Mouse (Mus musculus) hindbrain, embryonic 11.5 days (tissue): ENCODE data around the gene Pold3. TPM values are rescaled to one million over a fixed set of nuclear protein-coding genes. Genes with fewer than 3 reads are reported as not detected.
"Not testable (repeated sequence)": the region's sequence is repeated elsewhere in the genome, so short reads cannot be mapped to it uniquely, and the experiment has no call there.

Experiments used
- ATAC-seq: fragments of 200-750 bp; cut with Nextera tagmentation; 2 replicates; pipeline ENCODE4 v1.8.0; 2017; ENCODE audit warnings: mild to moderate bottlenecking, moderate TSS enrichment, moderate library complexity; ENCODE audit not compliant: low FRiP score
- DNase-seq: peaks from one replicate; pipeline ENCODE4 v3.0.0-alpha.2; 2015; ENCODE audit warnings: low spot score
- H3K27ac ChIP-seq: fragments of 300-500 bp; sonication (generic); 2 replicates; pipeline ENCODE4 v1.5.1; 2014; ENCODE audit warnings: mild to moderate bottlenecking, low read depth, low read length
- H3K27me3 ChIP-seq: fragments of 300-500 bp; sonication (generic); 2 replicates; pipeline ENCODE4 v1.6.1; 2014; ENCODE audit warnings: mild to moderate bottlenecking, low read length, moderate library complexity, mixed read lengths; ENCODE audit not compliant: control insufficient read depth, insufficient read depth
- H3K36me3 ChIP-seq: fragments of 300-500 bp; sonication (generic); 2 replicates; pipeline ENCODE4 v1.6.1; 2014; ENCODE audit warnings: mild to moderate bottlenecking, low read length, moderate library complexity, mixed read lengths; ENCODE audit not compliant: control insufficient read depth, insufficient read depth
- H3K4me1 ChIP-seq: fragments of 300-500 bp; sonication (generic); replicated peaks from 2 replicates; pipeline ENCODE4 v1.6.1; 2014; ENCODE audit warnings: low read length, mixed read lengths; ENCODE audit not compliant: control insufficient read depth, insufficient read depth
- H3K4me2 ChIP-seq: fragments of 300-500 bp; sonication (generic); replicated peaks from 2 replicates; pipeline ENCODE4 v1.6.1; 2014; ENCODE audit warnings: mild to moderate bottlenecking, low read depth, low read length
- H3K4me3 ChIP-seq: fragments of 300-500 bp; sonication (generic); 2 replicates; pipeline ENCODE4 v1.5.1; 2014; ENCODE audit warnings: low read depth, low read length
- H3K9ac ChIP-seq: fragments of 300-500 bp; sonication (generic); 2 replicates; pipeline ENCODE4 v1.6.1; 2014; ENCODE audit warnings: low read depth, low read length
- H3K9me3 ChIP-seq: fragments of 300-500 bp; sonication (generic); 2 replicates; pipeline ENCODE4 v1.6.1; 2016; ENCODE audit warnings: low read length; ENCODE audit not compliant: control insufficient read depth
- WGBS: fragments of 180-500 bp; shearing (Covaris S2); extraction: QIAGEN DNeasy Blood & Tissue Kit; methylation state at CpG from one replicate; pipeline ENCODE4 v1.1.7; 2014; 5-methylcytosine and 5-hydroxymethylcytosine counted together
- polyA plus RNA-seq: library from polyadenylated mRNA; unstranded; fragments of >200 nt; fragmentation: Nextera tagmentation; extraction: Ambion mirVana; gene quantifications from 2 replicates; pipeline ENCODE4 v1.2.1, GENCODE M21; 2014

Gene Pold3
- polyA plus RNA-seq, 1 experiment from 2014 or later: 88.9 TPM

DNA sequence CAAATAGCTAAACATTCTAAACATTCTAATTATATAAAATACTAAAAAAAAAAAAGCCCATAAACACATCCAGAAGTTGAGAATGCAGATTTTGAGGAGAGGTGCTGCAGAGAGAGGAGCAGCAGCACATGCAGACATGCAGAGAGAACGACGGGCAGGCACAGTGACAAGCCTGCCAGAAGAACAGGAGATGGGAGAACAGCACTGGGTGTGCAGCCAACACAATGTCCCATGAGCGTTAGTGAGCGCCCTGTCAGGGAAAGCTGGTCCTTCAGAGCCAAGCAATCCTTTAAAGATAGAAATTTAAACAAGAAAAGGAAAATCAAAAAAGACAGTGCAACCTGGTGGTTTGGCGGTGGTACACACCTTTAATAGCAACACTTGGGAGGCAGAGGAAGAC is 34.5 kb downstream of the Pold3 start:
- WGBS: 94% methylated on average over 5 of the region's 5 CpGs
- Histone ChIP-seq H3K9ac (no peak overlapping the region), H3K9me3 (peaks cover 4% of the 10 kb centered on the region; the same call in 1 of the 2 replicates), H3K4me1 (no peaks in the 10 kb centered on the region), H3K27me3 (no peaks in the 10 kb centered on the region), H3K4me3 (no peak overlapping the region), H3K36me3 (peaks cover 17% of the 10 kb centered on the region), H3K4me2 (no peak overlapping the region), H3K27ac (no peak overlapping the region)
- DNase-seq (no peak), ATAC-seq (no peak)

DNA sequence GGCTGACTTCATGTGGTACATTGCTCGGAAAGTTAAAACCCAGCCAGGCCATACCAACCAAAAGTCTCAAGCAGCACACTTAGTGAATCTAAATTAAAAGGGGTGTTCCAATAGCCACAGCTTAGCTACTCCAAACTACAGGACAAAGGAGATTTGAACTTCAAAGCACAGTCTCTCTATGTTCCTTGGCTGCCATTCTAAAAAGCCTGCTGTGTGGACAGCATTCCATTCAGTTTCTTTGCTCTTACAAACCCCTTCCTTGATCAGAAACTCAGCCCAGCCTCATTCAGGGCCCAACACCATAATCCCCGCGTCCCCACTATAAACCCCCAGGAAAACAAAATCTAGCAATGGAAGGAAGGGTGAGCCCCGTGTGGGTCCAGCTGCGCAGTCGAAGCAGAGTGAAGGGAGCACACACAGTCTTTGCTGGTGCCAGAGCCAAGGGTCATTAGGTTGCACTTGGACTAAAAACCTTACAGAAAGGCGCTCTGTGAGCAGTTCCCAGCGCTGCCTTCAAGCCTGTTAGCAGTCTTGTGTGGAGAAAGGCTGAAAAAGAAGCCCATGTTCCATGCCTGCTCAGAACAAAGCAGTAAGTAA is 35.1 kb downstream of the Pold3 start:
- Histone ChIP-seq H3K4me1 (no peaks in the 10 kb centered on the region), H3K4me3 (no peak overlapping the region), H3K9ac (no peak overlapping the region), H3K9me3 (peaks cover 4% of the 10 kb centered on the region; the same call in 1 of the 2 replicates), H3K27ac (no peak overlapping the region), H3K36me3 (peaks cover 17% of the 10 kb centered on the region), H3K27me3 (no peaks in the 10 kb centered on the region), H3K4me2 (no peak overlapping the region)
- 92% methylated on average over 8 of the region's 8 CpGs for WGBS
- DNase-seq (no peak), ATAC-seq (no peak)

DNA sequence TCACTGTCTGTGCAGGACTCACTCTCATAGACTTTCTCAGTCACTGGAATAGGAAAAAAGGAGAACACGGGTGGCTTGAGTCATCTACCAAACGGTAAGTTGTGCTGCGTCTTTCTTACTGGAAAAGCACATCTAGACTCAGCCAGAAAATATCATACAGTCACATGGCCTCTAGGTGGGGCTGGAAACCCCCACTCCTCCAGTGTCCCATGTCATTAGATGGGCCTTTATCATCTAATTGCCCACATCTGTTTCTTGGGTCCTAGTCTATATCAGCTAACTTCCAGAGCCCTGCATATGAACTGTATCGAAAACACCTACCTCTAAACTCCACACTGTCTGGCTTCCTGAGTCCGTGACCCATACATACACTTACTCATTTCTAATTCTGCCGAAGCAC is 37.6 kb downstream of the Pold3 start:
- Histone ChIP-seq H3K27me3 (no peaks in the 10 kb centered on the region), H3K4me1 (no peaks in the 10 kb centered on the region), H3K27ac (no peak overlapping the region), H3K9ac (no peak overlapping the region), H3K36me3 (peaks cover 9% of the 10 kb centered on the region; the same call in 1 of the 2 replicates), H3K9me3 (no peaks in the 10 kb centered on the region), H3K4me2 (no peak overlapping the region), H3K4me3 (no peak overlapping the region)
- ATAC-seq: no peak
- 92% methylated on average over 6 of the region's 6 CpGs for WGBS
- no peak for DNase-seq

DNA sequence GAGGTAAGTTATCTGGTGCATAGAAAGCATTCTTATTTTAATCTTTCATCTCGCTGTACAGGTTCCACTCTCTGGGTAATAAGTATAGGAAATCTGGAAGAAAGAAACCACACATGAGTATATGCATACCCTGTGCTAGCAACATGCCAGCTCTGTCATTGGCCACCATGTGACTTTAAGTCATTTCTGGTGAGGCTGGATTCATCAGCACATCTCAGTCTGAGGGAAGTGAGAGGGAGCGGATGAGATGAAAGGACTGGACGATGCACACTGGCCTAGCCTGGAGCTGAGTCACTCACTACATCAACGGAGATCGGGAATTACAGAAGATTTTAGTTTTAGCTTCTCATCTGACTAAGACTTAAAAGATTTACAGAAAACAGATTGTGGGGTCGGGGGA is 38.5 kb downstream of the Pold3 start:
- Histone ChIP-seq H3K4me1 (no peaks in the 10 kb centered on the region), H3K9ac (no peak overlapping the region), H3K27ac (no peak overlapping the region), H3K27me3 (no peaks in the 10 kb centered on the region), H3K4me2 (no peak overlapping the region), H3K9me3 (no peaks in the 10 kb centered on the region), H3K36me3 (peaks cover 8% of the 10 kb centered on the region; the same call in 1 of the 2 replicates), H3K4me3 (no peak overlapping the region)
- ATAC-seq: no peak
- 95% methylated on average over 6 of the region's 6 CpGs for WGBS
- DNase-seq: no peak

DNA sequence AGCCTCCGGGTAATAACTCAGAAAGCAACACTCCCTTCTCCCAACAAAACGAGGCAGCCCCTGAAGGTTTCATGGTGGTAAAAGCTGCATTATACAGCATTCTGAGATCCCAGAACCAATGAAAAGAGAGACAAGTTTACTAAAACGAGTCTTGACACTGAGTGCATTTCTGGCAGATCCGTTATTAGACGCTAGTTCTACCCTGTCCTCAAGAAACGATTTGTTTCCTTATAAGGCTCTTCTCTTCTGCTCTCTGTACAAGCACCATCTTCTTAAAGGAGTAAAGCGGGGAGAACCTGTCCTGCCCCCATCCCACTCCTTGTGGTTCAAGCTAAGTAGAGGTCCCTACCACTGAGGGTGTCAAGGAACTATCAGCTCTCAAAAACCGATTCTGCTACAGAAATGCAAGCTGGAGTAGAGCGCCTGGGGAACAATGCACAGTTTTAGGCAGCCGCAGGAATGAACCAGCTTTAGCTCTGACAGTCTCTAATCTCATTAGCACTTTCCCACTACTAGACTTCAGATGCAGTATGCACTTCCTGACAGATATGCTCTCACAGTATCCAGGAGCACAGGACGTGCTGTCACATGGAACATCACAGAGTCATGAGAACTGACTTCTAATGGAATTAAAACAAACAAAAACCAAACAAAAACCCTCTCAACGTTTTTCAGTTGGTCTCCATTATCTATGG is 41.1 kb downstream of the Pold3 start:
- Histone ChIP-seq H3K4me3 (no peak overlapping the region), H3K9ac (no peak overlapping the region), H3K4me1 (no peaks in the 10 kb centered on the region), H3K4me2 (no peak overlapping the region), H3K36me3 (peaks cover 3% of the 10 kb centered on the region; the same call in 1 of the 2 replicates), H3K27me3 (no peaks in the 10 kb centered on the region), H3K27ac (no peak overlapping the region), H3K9me3 (no peaks in the 10 kb centered on the region)
- DNase-seq (no peak), ATAC-seq (no peak)
- WGBS: 86% methylated on average over 12 of the region's 12 CpGs

DNA sequence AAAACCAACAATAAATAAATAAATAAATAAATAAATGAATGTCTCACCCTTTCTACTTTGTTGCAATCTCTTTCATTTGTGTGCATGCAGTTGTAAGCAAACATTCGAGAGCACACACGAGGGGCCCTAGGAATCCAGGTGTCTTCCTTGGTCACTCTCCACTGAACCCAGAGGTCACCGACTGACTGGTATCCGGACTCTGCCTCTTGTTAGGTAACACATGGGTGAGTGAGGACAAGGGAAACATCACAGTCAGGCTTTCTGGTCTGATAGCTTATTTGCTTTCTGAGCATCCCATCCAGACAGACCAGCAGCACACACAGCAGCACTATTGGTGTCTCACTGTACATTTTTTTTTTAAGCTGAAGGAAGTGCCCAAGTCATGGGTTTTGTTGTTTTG is 44.3 kb downstream of the Pold3 start:
- Histone ChIP-seq H3K27ac (no peak overlapping the region), H3K4me2 (no peak overlapping the region), H3K9ac (no peak overlapping the region), H3K27me3 (no peaks in the 10 kb centered on the region), H3K4me1 (no peaks in the 10 kb centered on the region), H3K4me3 (no peak overlapping the region), H3K36me3 (no peaks in the 10 kb centered on the region), H3K9me3 (no peaks in the 10 kb centered on the region)
- no peak for DNase-seq
- WGBS: 88% methylated on average over 4 of the region's 4 CpGs
- ATAC-seq: no peak

DNA sequence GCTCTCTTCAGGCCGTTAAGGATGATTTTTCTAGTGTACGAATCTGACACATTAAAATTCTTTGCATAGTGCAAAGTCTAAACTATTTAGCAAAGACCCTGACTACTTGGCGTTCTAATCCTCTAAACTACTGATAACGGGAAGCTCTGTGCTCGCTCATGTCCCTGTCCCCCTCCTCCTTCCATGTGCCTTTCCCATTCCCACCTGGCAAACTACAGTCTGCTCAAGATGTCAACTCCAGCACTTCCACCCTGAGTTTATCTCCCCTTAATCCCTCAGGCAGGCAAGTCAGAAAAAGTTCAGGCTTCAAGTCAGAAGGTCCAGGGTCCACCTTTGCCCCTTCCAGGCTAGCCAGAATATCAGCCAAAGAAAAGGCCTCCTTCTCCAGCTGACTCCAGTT is 45.1 kb downstream of the Pold3 start:
- Histone ChIP-seq H3K4me1 (no peaks in the 10 kb centered on the region), H3K36me3 (no peaks in the 10 kb centered on the region), H3K27me3 (no peaks in the 10 kb centered on the region), H3K9ac (no peak overlapping the region), H3K27ac (no peak overlapping the region), H3K4me2 (no peak overlapping the region), H3K9me3 (no peaks in the 10 kb centered on the region), H3K4me3 (no peak overlapping the region)
- DNase-seq: no peak
- WGBS: 88% methylated on average over 5 of the region's 5 CpGs
- ATAC-seq: no peak

DNA sequence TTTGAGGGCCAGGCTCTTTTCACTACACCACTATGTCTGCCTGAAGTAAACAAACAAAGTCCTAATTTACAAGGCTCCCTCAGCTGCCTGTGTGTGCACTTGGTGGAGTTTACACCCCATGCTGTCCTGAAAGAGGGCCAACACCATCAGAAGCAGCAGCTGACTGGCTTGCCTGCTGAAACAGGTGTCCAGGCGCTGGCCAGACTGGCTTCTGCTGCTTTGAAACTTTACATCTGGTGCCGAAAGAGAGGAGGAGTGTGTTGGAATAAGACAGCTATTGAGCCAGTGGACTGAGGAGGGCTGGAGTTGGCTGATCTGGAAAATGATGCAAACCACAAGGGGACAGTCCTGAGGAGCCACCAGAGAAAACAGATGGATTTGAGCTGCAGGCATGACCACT is 47.4 kb downstream of the Pold3 start:
- no peaks in the 10 kb centered on the region for H3K9me3 ChIP-seq
- H3K27me3 ChIP-seq: no peaks in the 10 kb centered on the region
- no peak overlapping the region for H3K27ac ChIP-seq
- H3K4me1 ChIP-seq: no peaks in the 10 kb centered on the region
- WGBS: 88% methylated on average over 2 of the region's 2 CpGs
- no peak overlapping the region for H3K4me2 ChIP-seq
- no peak overlapping the region for H3K9ac ChIP-seq
- DNase-seq: no peak
- ATAC-seq: no peak
- H3K4me3 ChIP-seq: no peak overlapping the region
- no peaks in the 10 kb centered on the region for H3K36me3 ChIP-seq

DNA sequence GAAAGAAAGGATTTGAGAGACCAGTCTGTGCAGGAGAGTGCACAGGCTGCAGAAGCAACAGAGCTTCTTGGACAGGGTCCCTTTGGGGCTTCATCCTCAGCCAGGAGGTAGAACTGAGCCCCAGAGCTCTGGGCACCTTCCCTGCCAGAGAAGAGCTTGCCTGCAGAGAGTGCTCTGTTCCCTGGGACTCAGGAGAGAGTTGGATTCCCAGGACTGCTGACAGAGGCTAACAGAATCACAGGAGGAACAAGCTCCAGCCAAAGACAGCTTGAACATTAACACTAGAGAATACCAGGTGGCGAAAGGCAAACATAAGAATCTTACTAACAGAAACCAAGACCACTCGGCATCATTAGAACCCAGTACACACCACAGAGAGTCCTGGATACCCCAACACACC is 68.4 kb downstream of the Pold3 start:
- WGBS: 86% methylated on average over 2 of the region's 2 CpGs
- not testable (repeated sequence) for H3K4me1 ChIP-seq, H3K4me2 ChIP-seq

More for the DNA sequence above, 68.4 kb downstream of the Pold3 start:
- H3K9ac ChIP-seq, DNase-seq, ATAC-seq, H3K27ac ChIP-seq, H3K4me3 ChIP-seq, H3K27me3 ChIP-seq, H3K9me3 ChIP-seq, H3K36me3 ChIP-seq: not testable (repeated sequence)
